Mouse (Mus musculus): ENCODE measurements around the gene Wap.

The Wap gene

GRCm38 (mm10) chr11:6598191-6598889, 40.1 kb downstream of the Wap start:
- in situ Hi-C loops (cut with MboI, MseI): no loop called here

GRCm38 (mm10) chr11:6597523-6597922, 40.9 kb downstream of the Wap start:
- in situ Hi-C loops (cut with MboI, MseI): no loop called here

GRCm38 (mm10) chr11:6596616-6597015, 41.8 kb downstream of the Wap start:
- in situ Hi-C loops (cut with MboI, MseI): no loop called here

- in situ Hi-C loops (cut with MboI, MseI): no loop called here
Measured at GRCm38 (mm10) chr11:6596205-6596604, 42.2 kb downstream of the Wap start.

DNA sequence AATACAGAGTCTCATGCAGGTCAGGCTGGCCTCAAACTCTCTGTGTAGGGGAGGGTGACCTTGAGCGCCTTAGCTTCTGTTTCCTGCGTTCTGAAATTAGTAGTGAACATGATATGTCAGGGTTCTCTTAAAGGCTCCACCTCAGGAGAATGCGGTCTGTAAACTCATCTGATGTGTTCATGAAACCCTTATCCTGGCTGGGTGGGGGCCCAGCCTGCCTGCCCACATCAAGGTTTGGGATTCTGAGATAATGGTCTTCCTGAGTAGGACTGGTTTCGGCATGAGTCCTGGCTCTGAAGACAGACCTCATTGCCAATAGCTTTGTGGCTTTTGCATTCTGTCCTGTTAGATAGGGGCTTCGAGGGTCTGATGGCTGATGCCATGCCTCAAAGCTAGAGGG, 43.1 kb downstream of the Wap start:
- in situ Hi-C loops (cut with MboI, MseI): no loop called here

- in situ Hi-C loops (cut with MboI, MseI): no loop called here
Measured at GRCm38 (mm10) chr11:6594845-6595244, 43.6 kb downstream of the Wap start.

DNA sequence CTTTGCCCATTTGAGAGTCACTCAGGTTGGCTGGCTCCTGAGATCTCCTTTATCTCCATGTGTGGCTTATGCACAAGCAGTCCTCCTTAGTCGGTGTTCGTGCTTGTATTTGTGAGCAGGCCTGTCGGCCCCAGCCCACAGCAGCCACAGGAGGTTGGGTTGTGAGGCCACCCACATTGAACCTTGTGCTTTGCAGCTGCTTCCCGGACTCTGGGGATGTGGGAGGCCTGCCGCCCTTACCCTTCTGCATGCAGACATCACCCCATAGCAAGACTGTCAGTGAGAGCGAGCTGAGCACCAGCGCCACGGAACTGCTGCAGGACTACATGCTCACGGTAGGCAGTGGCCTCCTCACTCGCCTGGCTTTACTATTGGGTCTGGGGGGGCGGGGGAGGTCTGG, 45.0 kb downstream of the Wap start:
- in situ Hi-C loops (cut with MboI, MseI): no loop called here

DNA sequence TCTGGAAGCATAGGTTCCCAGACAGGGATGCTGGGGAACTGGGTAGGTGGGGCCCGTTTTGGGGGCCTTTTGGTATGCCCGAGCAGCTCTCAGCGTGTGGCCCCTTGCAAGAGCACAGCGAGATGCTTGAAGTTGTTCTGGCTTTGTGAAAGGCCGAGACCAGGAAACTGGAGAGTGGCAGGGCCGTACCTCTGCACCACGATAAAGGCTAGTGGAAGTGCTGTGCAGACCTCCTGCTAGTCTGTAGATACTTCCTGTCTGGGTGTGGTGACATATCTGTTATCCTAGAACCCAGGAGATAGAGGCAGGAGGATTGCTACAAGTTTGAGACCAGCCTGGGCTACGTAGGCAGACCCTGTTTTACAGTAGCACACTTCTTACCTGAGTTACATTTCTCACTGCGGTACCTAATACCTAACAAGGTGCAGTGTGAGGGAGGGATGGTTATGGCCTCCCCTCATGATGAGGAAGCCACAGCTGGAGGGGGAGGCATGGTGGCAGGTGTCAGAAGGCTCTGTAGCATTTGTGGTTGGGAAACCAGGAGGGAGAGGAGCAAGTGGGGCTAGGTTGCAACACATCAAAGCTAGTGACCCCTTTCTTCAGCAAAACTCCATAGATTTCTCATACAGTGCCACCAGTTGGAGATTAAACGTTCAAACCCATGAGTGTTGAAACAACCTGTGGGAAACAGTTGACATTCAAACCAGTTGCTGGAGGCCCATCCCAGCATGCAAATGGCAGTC, 47.3 kb downstream of the Wap start:
- in situ Hi-C loops (cut with MboI, MseI): no loop called here

DNA sequence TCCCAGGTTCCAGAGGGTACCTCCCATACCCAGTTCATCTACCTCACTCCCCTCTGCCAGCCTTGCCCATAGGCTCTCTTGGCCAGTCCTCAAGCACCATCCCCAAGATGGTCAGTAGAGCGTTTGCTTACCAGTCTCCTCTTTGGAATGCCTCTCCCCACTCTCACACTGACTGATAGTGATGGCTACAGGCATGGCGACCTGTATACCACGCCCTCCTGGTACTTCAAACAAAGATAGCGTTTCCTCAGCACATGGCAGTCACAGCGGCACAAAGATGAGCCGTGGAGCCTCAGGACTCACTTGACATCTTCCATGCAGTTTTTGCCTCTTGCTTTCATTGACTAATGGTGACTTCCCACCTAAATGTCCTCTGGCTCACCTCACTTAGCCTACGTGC, 48.6 kb downstream of the Wap start:
- in situ Hi-C loops (cut with MboI, MseI): no loop called here

- in situ Hi-C loops (cut with MboI, MseI): no loop called here
Measured at GRCm38 (mm10) chr11:6588295-6588694, 50.1 kb downstream of the Wap start.

GRCm38 (mm10) chr11:6587249-6587940, 51.0 kb downstream of the Wap start:
- in situ Hi-C loops (cut with MboI, MseI): no loop called here

GRCm38 (mm10) chr11:6586660-6587059, 51.8 kb downstream of the Wap start:
- in situ Hi-C loops (cut with MboI, MseI): no loop called here

GRCm38 (mm10) chr11:6585748-6586147, 52.7 kb downstream of the Wap start:
- in situ Hi-C loops (cut with MboI, MseI): no loop called here
